Mouse (Mus musculus) left cerebral cortex, postnatal 25 days (tissue): ENCODE data around the gene Itga3. TPM values are rescaled to one million over a fixed set of nuclear protein-coding genes. Genes with fewer than 3 reads are reported as not detected.

Source experiments
- DNase-seq, 2 experiments: peaks; one replicate each; pipeline ENCODE4 v3.0.0; 2022; ENCODE audit warnings: low spot score in 2 of 2, mixed read lengths in 1 of 2
- intact Hi-C: fragments of 180-260 bp; cut with DNase I; formaldehyde crosslinking; loops from one replicate; pipeline ENCODE4 v1.15.1; 2025
- total RNA-seq, 2 experiments: library from RNA; stranded (reverse); gene quantifications; 2 replicates each; pipeline ENCODE4 v1.2.3; 2021

The Itga3 gene
- 10 to 100 TPM; 13.8 to 14.5 TPM for total RNA-seq

DNA sequence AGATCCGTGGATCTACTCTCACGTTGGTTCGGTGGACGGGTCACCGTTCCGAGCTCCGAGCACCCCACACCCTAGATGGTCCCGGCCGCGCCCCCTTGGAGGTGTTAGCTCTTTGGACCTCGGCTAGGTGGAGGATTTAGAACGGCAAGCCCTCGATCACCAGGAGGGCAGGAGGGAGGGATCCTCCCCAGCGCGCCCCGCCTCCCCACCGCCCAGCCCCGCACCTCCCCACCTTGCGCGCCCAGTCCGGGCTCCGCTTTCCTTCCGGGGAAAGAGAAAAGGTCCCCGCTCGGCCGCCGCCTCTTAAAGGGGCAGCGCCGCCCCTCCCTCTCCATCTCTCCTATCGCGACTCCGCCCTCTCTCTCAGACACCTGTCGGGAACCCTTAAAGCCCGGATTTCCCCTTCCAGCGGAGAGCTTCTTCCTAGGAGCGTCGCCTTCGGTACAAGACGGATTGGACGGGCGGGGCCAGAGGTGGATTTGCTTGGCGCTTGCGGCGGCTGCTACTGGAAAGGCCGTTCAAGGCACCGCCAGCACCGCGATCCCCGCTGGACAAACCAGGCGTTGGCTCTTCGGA is at the start of gene Itga3:
Gene Itga3 (minus strand): TSS at position 266 of the 576 bp plus-strand sequence.
- DNase-seq, result peak; percentile 58 to 61
- intact Hi-C loops, result loop anchor here (2.0 kb wide), 1 partner anchor 30 kb away; no protein-coding TSS in a partner anchor

DNA sequence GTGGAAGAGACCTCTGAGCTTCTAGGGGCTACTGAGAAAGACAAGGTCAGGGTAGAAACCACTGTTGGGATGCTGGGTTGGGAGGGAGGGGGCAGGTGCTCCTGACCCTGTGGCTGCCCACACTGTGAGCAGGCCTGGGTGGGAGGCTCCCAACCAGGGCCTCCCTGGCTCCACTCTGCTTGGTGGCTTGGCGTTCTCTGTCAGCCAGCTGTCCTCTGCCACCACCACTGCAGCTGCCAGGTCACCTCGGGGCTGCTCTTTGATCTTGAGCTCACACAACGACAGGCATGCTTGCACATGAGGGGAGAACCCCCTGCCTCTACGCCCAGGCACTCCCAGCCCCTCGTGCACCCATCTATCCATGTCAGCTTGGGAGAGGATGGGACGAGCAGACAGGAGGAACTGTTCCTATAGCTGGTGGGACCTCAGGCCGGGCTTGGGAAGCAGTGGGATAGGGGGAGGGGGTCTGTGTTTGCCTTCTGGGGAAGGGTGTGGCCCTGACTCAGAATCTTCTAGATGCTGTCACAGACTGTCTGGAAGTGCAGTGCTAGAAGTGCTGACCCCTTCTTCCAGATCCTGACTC is 48.9 kb upstream of the Itga3 start:
- DNase-seq, result no peak
- intact Hi-C loops, result loop anchor here (5.0 kb wide), 1 partner anchor 87 kb away; no protein-coding TSS in a partner anchor

DNA sequence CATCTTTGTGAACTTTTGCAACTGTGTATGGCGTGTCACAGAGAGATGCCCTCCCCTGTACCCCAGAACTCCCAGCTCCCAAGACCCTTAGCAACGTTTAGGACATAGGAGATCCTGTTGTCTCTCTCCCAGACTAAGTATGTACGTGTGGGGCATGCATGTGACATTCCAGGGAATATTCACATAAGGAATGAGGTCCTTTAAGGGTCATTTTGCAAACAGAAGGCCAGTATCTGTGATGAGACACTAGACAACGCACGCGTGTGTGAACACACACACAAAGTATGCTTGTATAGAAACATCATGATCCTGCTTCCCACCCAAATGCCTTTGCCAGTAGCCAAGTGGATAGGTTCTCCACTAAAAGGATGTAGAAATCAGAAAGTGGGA is 45.5 kb upstream of the Itga3 start:
- DNase-seq, result no peak
- intact Hi-C loops, result no loop called here

DNA sequence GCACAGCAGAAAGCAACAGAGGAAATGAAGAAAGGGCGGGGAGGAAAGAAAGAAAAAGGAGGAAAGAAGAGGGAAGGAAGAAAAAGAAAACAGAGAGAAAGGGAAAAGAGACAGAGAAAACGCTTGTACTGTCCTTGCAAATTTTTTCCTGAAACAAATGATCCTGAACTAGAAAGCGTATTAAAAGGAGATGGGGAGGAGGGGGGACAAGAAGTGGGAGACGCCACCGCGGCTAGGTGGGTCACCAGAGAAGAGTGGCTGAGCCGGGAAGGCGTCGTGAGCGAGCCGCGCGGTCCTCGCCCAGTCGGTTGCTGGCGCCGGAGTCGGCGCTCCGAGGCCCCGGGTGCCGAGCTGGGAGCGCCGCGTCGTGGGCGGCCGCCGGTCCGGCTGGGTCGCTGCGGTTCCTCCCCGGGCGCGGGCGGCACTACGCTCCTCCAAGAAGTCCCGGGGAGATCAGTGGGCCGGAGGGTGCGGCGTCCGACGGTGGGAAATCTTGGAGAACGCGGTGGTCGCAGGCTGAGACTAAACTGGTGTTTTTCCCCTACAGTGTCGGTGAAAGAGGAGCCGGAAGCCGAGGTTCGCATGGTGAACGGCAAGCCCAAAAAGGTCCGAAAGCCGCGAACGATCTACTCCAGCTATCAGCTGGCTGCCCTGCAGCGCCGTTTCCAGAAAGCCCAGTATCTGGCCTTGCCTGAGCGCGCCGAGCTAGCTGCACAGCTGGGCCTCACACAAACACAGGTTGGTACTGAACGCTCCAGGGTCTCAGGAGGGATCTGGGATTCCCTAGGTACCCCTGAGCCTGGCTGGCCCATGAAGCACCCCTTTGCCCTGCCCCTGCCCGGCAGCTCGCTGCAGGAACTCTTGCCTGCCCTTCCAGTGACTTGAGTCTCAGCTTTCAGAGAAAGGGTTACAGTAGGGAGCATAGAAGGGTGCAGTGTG is 44.8 kb upstream of the Itga3 start:
- DNase-seq, result no peak
- intact Hi-C loops, result no loop called here

DNA sequence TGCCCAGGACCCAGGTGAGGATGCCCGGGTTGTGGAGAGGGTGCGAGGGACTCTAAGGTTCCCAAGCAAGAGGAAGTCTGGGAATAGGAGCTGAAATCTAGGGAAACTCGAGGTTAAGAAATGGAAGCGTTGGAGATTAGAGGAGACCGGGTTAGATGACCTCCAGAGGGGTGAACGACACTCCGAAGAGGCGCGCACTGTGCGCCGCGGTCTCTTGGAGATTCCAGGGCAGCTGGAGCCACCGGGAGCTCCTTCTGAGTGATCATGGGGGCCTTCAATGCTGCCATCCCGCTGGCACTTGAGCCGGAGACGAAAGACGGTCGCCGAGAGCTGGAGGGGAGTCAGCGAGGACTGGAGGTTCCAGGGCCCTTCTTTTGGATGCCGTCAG is 44.0 kb upstream of the Itga3 start:
- no peak for DNase-seq
- intact Hi-C loops, result no loop called here

DNA sequence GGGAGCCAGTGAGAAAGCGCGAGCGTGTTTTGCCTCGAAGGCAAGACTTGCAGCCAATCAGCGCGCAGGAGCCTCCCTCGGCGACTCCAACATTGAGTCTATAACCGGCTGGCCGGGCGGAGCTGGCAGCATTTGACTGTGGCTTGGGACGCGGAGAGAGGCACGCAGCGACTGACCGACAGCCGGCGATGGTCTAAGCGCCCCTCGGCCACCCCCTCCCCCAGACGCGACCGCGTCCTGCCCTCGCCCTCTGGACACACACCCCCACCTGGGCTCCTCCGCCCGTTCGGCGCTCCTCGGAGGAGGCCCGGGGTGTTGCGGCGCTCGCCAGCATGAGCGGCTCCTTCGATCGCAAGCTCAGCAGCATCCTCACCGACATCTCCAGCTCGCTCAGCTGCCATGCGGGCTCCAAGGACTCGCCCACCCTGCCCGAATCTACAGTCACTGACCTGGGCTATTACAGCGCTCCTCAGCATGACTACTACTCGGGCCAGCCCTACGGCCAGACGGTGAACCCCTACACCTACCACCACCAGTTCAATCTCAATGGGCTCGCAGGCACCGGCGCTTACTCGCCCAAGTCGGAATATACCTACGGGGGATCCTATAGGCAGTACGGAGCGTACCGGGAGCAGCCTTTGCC is 43.5 kb upstream of the Itga3 start, which contains the start of gene Dlx3:
Gene Dlx3 (plus strand): TSS at position 130 of the 643 bp plus-strand sequence.
- intact Hi-C loops, result loop anchor here (10.0 kb wide), 1 partner anchor 255 kb away; no protein-coding TSS in a partner anchor
- DNase-seq, result no peak

DNA sequence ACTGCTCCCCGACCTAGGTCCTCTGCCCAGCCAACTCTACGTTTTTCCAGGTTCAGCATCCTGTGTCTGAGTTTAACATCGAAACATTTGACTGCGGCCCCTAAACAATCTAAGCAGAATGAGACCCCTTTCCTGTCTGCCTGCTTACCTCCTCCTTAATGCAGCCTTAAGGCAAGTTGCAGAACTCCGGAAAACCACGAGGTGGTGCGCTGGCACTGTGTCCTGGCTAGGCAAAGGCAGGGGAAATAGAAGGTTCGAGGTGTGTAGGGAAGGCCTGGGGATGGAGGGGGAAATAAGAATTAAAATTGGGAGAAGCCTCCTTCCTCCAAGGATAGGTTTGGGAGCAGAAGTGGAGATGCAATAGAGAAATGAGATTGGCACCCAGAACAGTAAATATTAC is 41.9 kb upstream of the Itga3 start:
- peak; percentile 67 to 69 for DNase-seq

DNA sequence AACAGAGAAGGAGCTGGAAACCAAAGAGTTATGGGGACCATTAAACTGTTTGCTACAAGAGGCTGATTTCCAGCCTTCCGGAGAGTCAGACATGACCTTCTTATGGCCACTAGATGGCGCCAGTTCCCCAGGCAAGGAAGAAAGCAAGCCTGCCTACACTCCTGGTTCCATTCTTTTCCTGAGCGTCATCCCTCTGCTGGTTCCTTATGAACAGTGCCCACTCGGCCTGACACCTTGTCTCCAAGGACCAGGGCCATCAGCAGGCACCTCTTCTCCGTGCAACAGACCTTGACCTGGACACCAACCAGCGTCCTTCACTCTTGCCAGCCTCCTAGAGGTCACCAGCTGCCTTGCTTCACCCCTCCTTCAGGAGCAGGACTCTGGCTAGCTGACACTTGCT is 40.4 kb upstream of the Itga3 start:
- intact Hi-C loops, result loop anchor here (1.0 to 10.0 kb wide), 4 partner anchors 115 to 404 kb away; no protein-coding TSS in a partner anchor

More for the DNA sequence above, 41.9 kb upstream of the Itga3 start:
- intact Hi-C loops, result loop anchor here (10.0 kb wide), 1 partner anchor 256 kb away; no protein-coding TSS in a partner anchor

DNA sequence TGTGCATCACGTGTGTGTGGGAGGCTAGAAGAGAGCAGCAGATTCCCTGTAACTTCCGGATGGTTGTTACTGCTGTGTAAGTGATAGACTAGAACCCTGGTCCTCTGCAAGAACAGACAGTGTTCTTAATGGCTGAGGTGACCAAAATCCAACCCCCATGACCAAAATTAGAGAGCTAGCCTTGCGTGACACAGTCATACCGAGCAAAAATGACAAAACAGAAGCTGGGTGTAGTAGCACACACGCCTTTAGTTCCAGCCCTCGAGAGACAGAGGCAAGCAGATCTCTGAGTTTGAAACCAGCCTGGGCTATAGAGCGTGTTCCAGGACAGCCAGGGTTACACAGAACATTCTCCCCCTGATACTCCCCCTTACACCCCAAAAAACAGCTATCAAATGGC is 33.5 kb upstream of the Itga3 start:
- intact Hi-C loops, result loop anchor here (10.0 kb wide), 1 partner anchor 265 kb away; no protein-coding TSS in a partner anchor

More for the DNA sequence above, 40.4 kb upstream of the Itga3 start:
- peak; percentile 81 to 86 for DNase-seq

DNA sequence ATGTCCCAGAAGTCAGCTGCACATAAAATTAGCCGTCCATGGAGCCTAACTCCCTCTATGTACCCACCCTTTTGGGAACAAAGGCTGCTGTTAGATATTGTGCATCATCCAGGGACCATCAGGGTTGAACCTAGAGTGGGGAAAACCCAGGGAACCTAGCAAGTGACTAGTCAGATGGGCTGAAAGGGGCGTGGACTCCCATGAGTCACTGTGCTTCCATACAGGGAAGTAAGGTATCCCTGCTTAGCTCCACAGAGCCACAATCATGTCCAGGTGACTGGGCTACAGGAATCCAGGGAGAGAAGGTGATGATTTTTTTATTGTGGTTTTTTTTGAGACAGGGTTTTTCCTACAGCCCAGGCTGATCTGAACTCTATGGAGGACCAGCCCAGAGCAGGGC is 32.4 kb upstream of the Itga3 start:
- no peak for DNase-seq
- intact Hi-C loops, result loop anchor here (10.0 kb wide), 1 partner anchor 374 kb away; no protein-coding TSS in a partner anchor

More for the DNA sequence above, 33.5 kb upstream of the Itga3 start:
- DNase-seq, result no peak

DNA sequence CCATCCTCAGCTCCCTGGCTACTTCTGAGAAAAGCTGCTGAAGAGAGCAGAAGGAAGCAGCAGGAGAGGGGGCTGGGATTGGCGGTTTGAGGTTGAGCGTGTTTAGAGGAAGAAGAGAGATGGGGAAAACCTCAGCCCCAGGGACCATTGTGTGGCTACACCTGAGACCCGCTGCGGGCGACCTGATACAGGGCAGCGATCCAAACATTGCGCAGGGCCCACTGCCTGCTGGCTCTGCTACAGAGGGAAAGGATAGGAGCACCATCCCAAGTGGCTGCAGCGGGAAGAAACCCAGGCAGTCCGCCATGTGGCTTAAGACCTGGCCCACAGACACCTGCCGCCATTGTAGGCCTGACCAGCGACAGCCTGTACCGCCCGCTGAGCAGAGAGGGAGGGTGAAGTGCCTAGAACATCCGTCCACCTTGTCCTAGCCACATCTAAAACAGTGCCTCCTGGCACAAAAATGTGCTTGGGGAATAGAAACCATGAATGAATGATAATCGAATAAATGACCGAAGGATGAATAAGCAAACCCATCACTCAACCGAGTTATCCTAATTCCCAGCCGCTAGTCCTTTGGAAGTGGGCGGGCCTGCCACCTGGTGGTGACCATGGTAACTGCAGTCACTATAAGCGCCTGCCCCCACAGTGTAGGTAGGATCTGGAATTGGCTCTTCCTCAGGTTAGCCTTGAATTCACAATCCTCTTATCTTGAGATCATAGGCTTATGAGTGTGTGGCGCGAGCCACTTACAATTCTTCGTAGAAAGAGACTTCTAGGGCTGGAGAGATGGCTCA is 30.0 kb upstream of the Itga3 start:
- intact Hi-C loops, result loop anchor here (1.0 to 10.0 kb wide), 3 partner anchors 30 to 372 kb away; partner anchors contain the start of gene Itga3
- DNase-seq, result peak; percentile 75 to 80

DNA sequence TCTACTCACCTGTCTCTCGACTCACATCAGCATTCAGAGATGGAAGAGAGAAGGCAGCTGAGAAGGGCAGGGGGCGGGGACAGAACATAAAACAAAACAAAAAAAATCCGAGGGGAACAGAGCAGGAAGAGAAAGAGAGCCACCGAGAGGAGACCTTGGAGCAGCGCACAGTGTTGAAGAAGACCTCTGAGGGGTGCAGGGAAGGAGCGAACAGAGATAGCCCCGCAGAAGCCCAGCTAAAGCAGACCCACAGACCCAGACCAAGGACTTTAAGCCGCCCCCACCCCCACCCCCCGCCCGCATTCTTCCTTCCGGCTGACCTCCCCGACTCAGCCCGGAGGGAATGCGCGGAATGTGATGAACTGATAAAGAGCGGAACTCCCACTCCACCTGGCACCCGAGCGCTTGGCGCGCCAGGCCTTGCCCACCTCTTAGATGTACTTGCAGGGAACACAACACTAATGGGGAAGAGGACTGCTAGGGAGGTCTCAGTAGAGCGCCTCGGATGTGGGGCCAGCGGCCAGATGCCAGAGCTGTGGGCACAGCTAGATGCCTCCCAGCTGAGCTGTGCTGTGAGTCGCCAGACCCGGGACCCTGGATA is 28.8 kb upstream of the Itga3 start:
- intact Hi-C loops, result loop anchor here (2.0 to 10.0 kb wide), 2 partner anchors 167 to 371 kb away; no protein-coding TSS in a partner anchor
- no peak for DNase-seq

DNA sequence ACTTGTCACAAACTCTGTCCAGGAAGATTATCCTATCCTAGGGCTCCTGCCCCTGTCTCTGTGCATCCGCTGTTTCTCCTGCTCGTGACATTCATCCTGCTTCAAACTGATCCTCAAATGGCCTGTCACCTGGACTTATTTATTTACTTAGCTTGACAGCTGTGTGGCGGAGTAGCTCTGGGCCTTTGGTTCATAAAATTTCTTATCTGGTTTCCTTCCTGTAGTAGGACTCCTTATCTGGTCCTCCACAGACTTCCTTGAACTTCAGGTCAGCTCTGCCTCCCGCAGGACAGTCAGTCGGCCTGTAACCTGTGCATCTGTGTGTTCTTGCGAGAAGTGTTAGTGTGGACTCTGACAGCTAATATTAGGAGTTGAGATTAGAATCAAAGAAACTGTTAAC is 27.7 kb upstream of the Itga3 start:
- no peak for DNase-seq
- intact Hi-C loops, result loop anchor here (2.0 to 10.0 kb wide), 2 partner anchors 165 to 369 kb away; no protein-coding TSS in a partner anchor

DNA sequence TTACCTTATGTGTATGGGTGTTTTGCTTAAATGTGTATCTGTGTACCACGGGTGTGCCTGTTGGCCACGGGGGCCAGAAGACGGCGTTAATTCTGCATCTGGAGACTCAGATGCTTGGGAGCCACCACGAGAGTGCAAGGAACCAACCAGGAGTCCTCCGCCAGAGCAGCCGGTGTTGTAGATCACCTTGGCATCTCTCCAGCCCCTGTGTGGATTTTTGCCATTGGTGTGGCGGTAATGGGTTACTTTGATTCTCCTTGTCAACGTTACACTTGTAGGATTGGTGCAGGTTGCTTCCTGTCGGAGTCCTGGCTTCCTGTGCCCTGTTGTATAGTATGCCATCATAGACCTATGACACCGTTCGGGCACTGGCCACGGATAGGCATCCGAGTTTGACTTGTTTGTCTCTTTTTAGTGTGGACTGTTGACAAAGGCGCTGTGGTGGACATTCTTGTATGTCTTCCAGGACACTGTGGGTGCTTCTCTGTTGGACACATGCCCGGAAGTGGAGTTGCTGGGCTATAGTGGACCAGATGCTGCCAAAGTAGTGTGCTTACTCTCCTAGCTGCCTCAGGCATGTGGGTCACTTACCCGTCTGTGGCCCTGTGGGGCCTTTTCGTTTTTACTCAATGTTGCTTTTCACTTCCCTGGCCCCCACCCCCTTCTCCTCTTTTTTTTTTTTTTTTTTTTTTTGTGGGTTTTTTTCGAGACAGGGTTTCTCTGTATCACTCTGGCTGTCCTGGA is 25.7 kb upstream of the Itga3 start:
- intact Hi-C loops, result loop anchor here (10.0 kb wide), 1 partner anchor 368 kb away; no protein-coding TSS in a partner anchor
- DNase-seq, result no peak

DNA sequence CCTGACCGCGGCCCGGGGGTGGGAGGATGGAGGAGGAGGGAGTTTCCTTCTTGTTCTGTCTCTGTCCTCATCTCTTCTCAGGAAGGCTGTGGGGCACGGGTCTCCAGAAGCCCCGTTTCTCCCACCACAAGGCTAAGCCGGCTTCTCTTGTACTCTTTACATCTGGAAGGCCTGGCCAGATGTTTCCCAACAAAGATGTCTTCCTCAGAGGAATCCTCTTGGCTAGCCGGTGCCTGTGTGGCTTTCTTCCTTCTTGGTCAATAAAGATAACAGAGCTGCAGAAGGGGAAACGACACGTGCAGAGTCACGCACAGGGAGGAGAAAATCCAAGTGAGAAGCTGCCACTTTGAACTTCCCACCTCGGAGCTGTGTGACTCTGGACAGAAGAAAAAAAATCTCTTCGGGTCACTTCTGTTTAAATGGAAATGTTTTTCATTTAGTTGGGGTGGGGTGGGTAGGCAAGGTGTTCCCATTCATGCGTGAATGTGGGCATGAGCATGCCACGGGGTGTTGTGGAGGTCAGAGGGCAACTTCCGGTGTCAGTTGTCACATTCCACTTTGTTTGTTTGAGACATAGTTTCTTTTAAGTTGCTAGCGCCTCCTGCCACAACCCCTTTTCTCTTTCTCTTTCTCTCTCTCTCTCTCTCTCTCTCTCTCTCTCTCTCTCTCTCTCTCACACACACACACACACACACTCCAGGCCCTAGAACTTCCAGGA is 24.6 kb upstream of the Itga3 start:
- intact Hi-C loops, result loop anchor here (10.0 kb wide), 1 partner anchor 366 kb away; no protein-coding TSS in a partner anchor
- no peak for DNase-seq

DNA sequence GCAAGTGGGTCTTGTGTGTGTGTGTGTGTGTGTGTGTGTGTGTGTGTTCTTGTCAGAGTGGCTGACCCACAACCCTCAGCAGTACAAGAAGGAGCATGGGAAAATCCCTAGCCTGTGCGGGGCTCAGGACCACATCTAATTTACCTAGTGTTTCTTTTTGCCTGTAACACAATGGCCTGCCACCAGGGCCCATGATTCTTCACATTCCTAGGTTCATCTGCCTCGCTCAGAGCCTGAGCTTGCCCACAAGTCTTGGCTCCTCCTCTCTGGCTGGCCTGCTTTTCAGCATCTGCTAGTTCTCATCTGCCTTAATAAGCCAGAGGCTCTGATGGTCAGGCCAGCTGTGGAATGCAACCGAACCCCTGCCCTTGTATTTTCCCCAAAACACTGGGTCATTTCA is 23.8 kb upstream of the Itga3 start:
- no peak for DNase-seq
- intact Hi-C loops, result loop anchor here (10.0 kb wide), 1 partner anchor 366 kb away; no protein-coding TSS in a partner anchor
